Mouse (Mus musculus): ENCODE data around the gene 9830107B12Rik.

The 9830107B12Rik gene

GRCm38 (mm10) chr17:48095718-48096121 lies 50.3 kb downstream of the 9830107B12Rik start:
- CTCF ChIA-PET, result interaction anchor here (0.6 to 0.9 kb wide), 2 partner anchors 54 to 80 kb away, joined by 3 read pairs; no protein-coding TSS in a partner anchor

- CTCF ChIA-PET, result no interaction called here
Observed at GRCm38 (mm10) chr17:48094820-48095680, 51.0 kb downstream of the 9830107B12Rik start.

GRCm38 (mm10) chr17:48093286-48093817 lies 52.7 kb downstream of the 9830107B12Rik start:
- CTCF ChIA-PET, result no interaction called here

- CTCF ChIA-PET, result interaction anchor here (0.7 kb wide), 1 partner anchor 142 kb away, joined by 3 read pairs; the partner anchor contains the start of gene Trem1
Observed at GRCm38 (mm10) chr17:48090305-48090704, 55.8 kb downstream of the 9830107B12Rik start.

- CTCF ChIA-PET, result interaction anchor here (0.6 kb wide), 1 partner anchor 36 kb away, joined by 15 read pairs; no protein-coding TSS in a partner anchor
Observed at GRCm38 (mm10) chr17:48089446-48089845, 56.6 kb downstream of the 9830107B12Rik start.

- CTCF ChIA-PET, result no interaction called here
Observed at GRCm38 (mm10) chr17:48089019-48089418, 57.0 kb downstream of the 9830107B12Rik start, which contains the start of gene 1700067P10Rik. TSS of gene 1700067P10Rik (plus strand) at chr17:48089319.

GRCm38 (mm10) chr17:48080626-48081025 lies 65.4 kb downstream of the 9830107B12Rik start:
- CTCF ChIA-PET, result no interaction called here

Data from spleen, embryonic (tissue).